Mouse (Mus musculus) limb, embryonic 12.5 days (tissue): ENCODE results near the gene Fdxr. TPM values are rescaled to one million over a fixed set of nuclear protein-coding genes. Genes with fewer than 3 reads are reported as not detected.

Experiments used
- ATAC-seq: fragments of 200-750 bp; cut with Nextera tagmentation; 2 replicates; pipeline ENCODE4 v1.8.0; 2017; ENCODE audit warnings: low read depth, moderate TSS enrichment; ENCODE audit not compliant: insufficient number of reproducible peaks, insufficient read depth, low FRiP score, low TSS enrichment
- H3K27ac ChIP-seq: fragments of 300-500 bp; sonication (generic); 2 replicates; pipeline ENCODE4 v1.5.1; 2016; ENCODE audit warnings: mild to moderate bottlenecking, moderate library complexity
- H3K27me3 ChIP-seq: fragments of 300-500 bp; sonication (generic); 2 replicates; pipeline ENCODE4 v1.6.1; 2016; ENCODE audit warnings: mild to moderate bottlenecking, moderate library complexity
- H3K36me3 ChIP-seq: fragments of 300-500 bp; sonication (generic); 2 replicates; pipeline ENCODE4 v1.6.1; 2016; ENCODE audit warnings: mild to moderate bottlenecking, moderate library complexity
- H3K4me1 ChIP-seq: fragments of 300-500 bp; sonication (generic); replicated peaks from 2 replicates; pipeline ENCODE4 v1.6.1; 2016
- H3K4me2 ChIP-seq: fragments of 300-500 bp; sonication (generic); 2 replicates; pipeline ENCODE4 v1.6.1; 2016; ENCODE audit warnings: mild to moderate bottlenecking, moderate library complexity
- H3K4me3 ChIP-seq: fragments of 300-500 bp; sonication (generic); replicated peaks from 2 replicates; pipeline ENCODE4 v1.5.1; 2016; ENCODE audit warnings: mild to moderate bottlenecking
- H3K9ac ChIP-seq: fragments of 300-500 bp; sonication (generic); replicated peaks from 2 replicates; pipeline ENCODE4 v1.6.1; 2016; ENCODE audit warnings: mild to moderate bottlenecking, moderate library complexity
- H3K9me3 ChIP-seq: fragments of 300-500 bp; sonication (generic); 2 replicates; pipeline ENCODE4 v1.6.1; 2016; ENCODE audit warnings: mild to moderate bottlenecking, moderate library complexity
- WGBS: fragments of 180-500 bp; shearing (Covaris S2); methylation state at CpG from one replicate; pipeline ENCODE4 v1.1.7; 2016; 5-methylcytosine and 5-hydroxymethylcytosine counted together
- microRNA-seq: library from miRNA; unstranded; fragments of <30 nt; microRNA quantifications from one replicate; pipeline ENCODE4, GENCODE M21; 2017
- polyA plus RNA-seq: library from polyadenylated mRNA; unstranded; fragments of >200 nt; fragmentation: Nextera tagmentation; extraction: Ambion mirVana; gene quantifications from 2 replicates; pipeline ENCODE4 v1.2.1, GENCODE M21; 2016

Gene Fdxr
- polyA plus RNA-seq, 1 experiment from 2014 or later, result 16.1 TPM

DNA sequence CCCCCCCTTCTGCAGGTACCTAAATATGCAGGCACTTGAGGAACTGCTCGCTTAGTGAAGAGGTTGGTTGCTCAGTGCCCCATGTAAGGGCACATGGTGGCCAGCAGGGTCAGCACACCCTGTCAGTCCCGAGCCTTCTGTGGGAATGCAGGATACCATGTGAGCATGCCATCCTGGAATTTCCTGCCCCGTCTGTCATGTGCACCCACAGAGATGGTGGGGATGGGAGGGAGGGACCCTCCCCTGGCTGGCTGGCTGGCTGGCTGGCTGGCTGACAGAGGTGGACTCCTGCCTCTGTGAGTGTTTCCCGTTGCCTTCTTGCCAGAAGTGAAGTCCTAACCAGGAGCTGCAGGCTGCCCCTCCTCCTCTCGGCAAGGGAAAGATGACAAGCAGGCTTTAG, 54.3 kb downstream of the Fdxr start:
- H3K4me3 ChIP-seq, result no peak overlapping the region
- H3K4me1 ChIP-seq, result peaks cover 53% of the 10 kb centered on the region
- no peaks in the 10 kb centered on the region for H3K36me3 ChIP-seq
- H3K27ac ChIP-seq, result no peak overlapping the region
- no peaks in the 10 kb centered on the region for H3K9me3 ChIP-seq
- peaks cover 34% of the 10 kb centered on the region for H3K27me3 ChIP-seq
- peak; percentile 12; the same call in 1 of the 2 replicates for ATAC-seq
- 15% methylated on average over 5 of the region's 5 CpGs for WGBS
- H3K4me2 ChIP-seq, result no peak overlapping the region
- H3K9ac ChIP-seq, result no peak overlapping the region

DNA sequence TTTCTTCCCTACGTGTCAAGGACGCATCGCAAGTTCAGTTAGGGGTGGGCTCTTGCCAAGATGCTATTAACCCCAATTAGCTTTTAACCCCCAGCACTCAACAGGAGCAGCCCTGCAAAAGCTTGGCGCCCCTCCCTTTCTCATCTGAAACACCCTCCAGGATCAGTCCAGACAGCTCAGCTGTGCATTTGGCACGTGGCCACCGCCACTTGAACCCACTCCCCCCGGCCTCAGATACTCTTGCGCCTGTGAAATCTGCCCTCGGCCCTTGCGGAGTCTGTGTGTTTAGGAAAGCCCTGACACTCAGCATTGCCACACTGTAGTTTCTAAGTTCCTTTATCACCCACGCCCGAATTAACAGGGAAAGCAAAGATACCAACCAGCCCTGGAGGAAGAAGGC, 54.8 kb downstream of the Fdxr start:
- ATAC-seq, result 0 out of 2 replicates have a peak, but pooled peaks have one; percentile 32
- peaks cover 49% of the 10 kb centered on the region for H3K4me1 ChIP-seq
- peaks cover 31% of the 10 kb centered on the region for H3K27me3 ChIP-seq
- H3K9me3 ChIP-seq, result no peaks in the 10 kb centered on the region
- WGBS, result 28% methylated on average over 12 of the region's 12 CpGs
- H3K27ac ChIP-seq, result no peak overlapping the region
- H3K4me2 ChIP-seq, result no peak overlapping the region
- H3K4me3 ChIP-seq, result no peak overlapping the region
- no peaks in the 10 kb centered on the region for H3K36me3 ChIP-seq
- no peak overlapping the region for H3K9ac ChIP-seq

DNA sequence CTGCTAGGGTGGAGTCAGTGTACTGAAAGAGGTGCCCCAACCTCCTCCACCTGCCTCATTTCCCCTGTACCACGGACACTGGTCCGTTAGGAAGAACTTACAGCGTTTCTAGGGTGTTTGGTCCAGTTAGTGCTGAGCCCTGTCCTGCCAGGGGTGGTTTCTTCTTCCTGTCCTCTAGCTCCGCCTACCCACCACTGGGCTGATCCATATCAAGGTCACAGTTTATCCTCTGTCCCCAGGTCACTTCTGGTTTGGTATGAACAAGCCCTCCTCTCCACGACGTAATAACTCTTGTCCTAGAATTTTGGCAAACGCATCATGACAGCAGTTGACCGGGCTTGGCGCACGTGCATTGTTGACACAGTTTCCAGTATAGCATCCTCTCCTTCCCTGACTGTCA, 57.2 kb downstream of the Fdxr start:
- Histone ChIP-seq H3K4me1 (peaks cover 37% of the 10 kb centered on the region), H3K36me3 (no peaks in the 10 kb centered on the region; the same call in 1 of the 2 replicates), H3K27me3 (peaks cover 21% of the 10 kb centered on the region), H3K9ac (no peak overlapping the region), H3K9me3 (no peaks in the 10 kb centered on the region), H3K27ac (no peak overlapping the region), H3K4me2 (no peak overlapping the region), H3K4me3 (no peak overlapping the region)
- 84% methylated on average over 10 of the region's 10 CpGs for WGBS
- ATAC-seq, result no peak

DNA sequence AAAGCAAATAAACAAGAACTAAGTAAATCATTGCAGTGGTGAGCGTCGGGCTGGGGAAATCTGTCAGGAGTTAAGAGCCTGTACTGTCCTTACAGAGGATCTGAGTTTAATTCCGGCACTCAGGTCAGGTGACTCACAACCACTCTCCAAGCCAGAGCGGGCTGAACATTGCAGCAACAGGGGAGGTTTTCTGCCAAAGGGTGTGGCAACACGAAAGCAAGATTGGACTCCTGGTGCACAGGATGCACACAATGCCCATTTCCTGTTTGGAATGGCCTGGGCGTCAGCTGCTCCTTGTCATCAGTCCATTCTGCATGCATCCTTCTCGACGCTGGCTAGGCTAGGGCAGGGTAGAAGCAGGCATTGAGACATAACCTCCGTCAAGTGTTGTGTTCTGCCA, 57.6 kb downstream of the Fdxr start:
- H3K4me1 ChIP-seq, result peaks cover 37% of the 10 kb centered on the region
- peaks cover 21% of the 10 kb centered on the region for H3K27me3 ChIP-seq
- 57% methylated on average over 9 of the region's 9 CpGs for WGBS
- H3K27ac ChIP-seq, result no peak overlapping the region
- ATAC-seq, result no peak
- H3K4me3 ChIP-seq, result no peak overlapping the region
- H3K36me3 ChIP-seq, result no peaks in the 10 kb centered on the region; the same call in 1 of the 2 replicates
- H3K9me3 ChIP-seq, result no peaks in the 10 kb centered on the region
- H3K4me2 ChIP-seq, result no peak overlapping the region
- H3K9ac ChIP-seq, result no peak overlapping the region

Small RNAs within 50 kb of the gene (microRNA-seq; reads per million reads assigned to microRNA genes)
- not detected for gene Gm25837

Other genes with a start within 250 kb of the Fdxr start
- not detected in 2 replicates for gene Cd300ld5, start 239.3 kb downstream of the Fdxr start, polyA plus RNA-seq
- gene Cd300ld3, start 228.6 kb downstream of the Fdxr start, polyA plus RNA-seq, result not detected in 2 replicates
- not detected in 2 replicates for gene Cd300e, start 214.9 kb downstream of the Fdxr start, polyA plus RNA-seq
- 1.4 and 1.8 TPM in 2 replicates for gene Rab37, start 185.6 kb downstream of the Fdxr start, polyA plus RNA-seq
- gene Cd300lf, start 143.1 kb downstream of the Fdxr start, polyA plus RNA-seq, result 0.26 TPM in 2 replicates
- 23.9 and 25.0 TPM in 2 replicates for gene Slc9a3r1, start 113.7 kb downstream of the Fdxr start, polyA plus RNA-seq
- 5.8 and 8.2 TPM in 2 replicates for gene Tmem104, start 89.6 kb downstream of the Fdxr start, polyA plus RNA-seq
- gene Nat9, start 89.2 kb downstream of the Fdxr start, polyA plus RNA-seq, result 17.8 and 23.6 TPM in 2 replicates
- 0.09 and 0.21 TPM in 2 replicates for gene Grin2c, start 9.8 kb downstream of the Fdxr start, polyA plus RNA-seq
- 0.10 and 0.15 TPM in 2 replicates for gene Fads6, start 20.6 kb upstream of the Fdxr start, polyA plus RNA-seq
- gene Otop2, start 30.1 kb upstream of the Fdxr start, polyA plus RNA-seq, result 0.56 TPM in 1 of 2 replicates, not detected in the other
- gene Ush1g, start 45.0 kb upstream of the Fdxr start, polyA plus RNA-seq, result not detected in 2 replicates
- gene Otop3, start 57.7 kb upstream of the Fdxr start, polyA plus RNA-seq, result not detected in 2 replicates
- 2.2 and 2.5 TPM in 2 replicates for gene Hid1, start 90.7 kb upstream of the Fdxr start, polyA plus RNA-seq
- gene Cdr2l, start 104.9 kb upstream of the Fdxr start, polyA plus RNA-seq, result 19.7 and 19.9 TPM in 2 replicates
- 175 and 182 TPM in 2 replicates for gene Mrpl58, start 126.7 kb upstream of the Fdxr start, polyA plus RNA-seq
- gene Atp5h, start 142.9 kb upstream of the Fdxr start, polyA plus RNA-seq, result 960 and 975 TPM in 2 replicates
- 25.3 and 26.5 TPM in 2 replicates for gene Kctd2, start 143.1 kb upstream of the Fdxr start, polyA plus RNA-seq
- gene Trim80, start 163.5 kb upstream of the Fdxr start, polyA plus RNA-seq, result 0.10 TPM in 1 of 2 replicates, not detected in the other
- gene Slc16a5, start 185.4 kb upstream of the Fdxr start, polyA plus RNA-seq, result 0.15 TPM in 1 of 2 replicates, not detected in the other
- gene Armc7, start 198.6 kb upstream of the Fdxr start, polyA plus RNA-seq, result 7.5 and 9.6 TPM in 2 replicates
- gene Nt5c, start 214.8 kb upstream of the Fdxr start, polyA plus RNA-seq, result 66.2 and 78.2 TPM in 2 replicates
- gene Jpt1, start 237.3 kb upstream of the Fdxr start, polyA plus RNA-seq, result 512 and 557 TPM in 2 replicates